Mouse (Mus musculus) thymus, postnatal 36 days (tissue): ENCODE data around the gene Pclo.
"Not testable (repeated sequence)": the region's sequence is repeated elsewhere in the genome, so short reads cannot be mapped to it uniquely, and the experiment has no call there.

ENCODE experiments used
- DNase-seq, 2 experiments: peaks; one replicate each; pipeline ENCODE4 v3.0.0; 2022; ENCODE audit warnings: mixed read lengths in 2 of 2

Pclo gene

DNA sequence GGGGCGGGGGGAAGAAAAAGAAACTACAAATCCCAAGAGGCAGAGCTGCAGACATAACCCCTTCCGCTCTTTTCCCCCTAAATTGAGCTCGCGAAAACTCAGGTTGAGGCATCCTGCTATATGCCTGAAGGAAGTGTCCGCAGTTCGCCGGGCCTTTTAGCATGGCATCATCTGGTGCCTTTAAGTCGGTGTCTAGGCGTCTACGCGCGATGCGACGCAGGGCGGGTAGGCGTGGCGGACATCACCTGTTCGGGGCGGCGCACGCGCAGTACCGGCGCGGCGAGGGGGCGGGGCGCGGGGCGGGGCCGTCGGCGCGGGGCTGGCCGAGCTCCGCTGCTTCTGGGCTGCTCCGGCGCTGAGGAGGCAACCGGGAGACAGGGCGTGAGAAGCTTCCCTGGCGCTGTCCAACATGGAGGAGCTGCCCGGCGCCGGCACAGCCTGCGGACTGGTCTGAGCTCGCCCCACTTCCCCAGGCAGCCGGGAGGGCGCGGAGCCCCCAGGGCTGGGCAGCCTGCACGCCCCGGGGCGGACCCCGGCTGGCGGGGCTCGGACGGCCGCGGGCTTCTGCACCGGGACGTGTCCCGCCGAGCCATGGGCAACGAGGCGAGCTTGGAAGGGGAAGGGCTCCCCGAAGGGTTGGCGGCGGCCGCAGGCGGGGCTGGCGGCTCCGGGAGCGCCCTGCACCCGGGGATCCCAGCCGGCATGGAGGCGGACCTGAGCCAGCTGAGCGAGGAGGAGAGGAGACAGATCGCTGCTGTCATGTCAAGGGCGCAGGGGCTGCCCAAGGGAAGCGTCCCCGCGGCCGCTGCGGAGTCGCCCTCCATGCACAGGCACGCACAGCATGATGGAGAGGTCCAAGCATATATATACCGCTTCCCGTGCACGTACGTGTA is at the start of gene Pclo:
Pclo (plus strand) TSS at position 288 of the 893 bp plus-strand sequence.
- DNase-seq, result peak; percentile 8 to 19

DNA sequence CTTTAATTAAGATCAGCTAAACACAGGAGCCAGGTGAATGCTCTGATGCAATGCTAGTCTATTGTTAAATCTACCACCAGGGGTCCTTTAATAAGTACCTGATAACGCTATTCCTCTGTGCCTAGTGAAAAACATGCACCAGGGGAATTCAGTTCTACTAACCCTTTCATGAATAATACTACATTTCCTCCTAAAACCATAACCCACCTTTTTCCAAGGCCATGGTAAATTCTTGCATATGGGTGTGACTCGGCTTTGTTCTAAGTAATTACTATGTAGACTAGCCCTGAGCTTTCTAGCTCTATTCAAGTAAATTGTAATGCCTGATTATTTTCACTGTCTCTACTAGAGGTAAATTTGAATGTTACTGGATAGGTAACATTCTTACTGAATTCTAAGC is 20.3 kb upstream of the Pclo start:
- not testable (repeated sequence) for DNase-seq

DNA sequence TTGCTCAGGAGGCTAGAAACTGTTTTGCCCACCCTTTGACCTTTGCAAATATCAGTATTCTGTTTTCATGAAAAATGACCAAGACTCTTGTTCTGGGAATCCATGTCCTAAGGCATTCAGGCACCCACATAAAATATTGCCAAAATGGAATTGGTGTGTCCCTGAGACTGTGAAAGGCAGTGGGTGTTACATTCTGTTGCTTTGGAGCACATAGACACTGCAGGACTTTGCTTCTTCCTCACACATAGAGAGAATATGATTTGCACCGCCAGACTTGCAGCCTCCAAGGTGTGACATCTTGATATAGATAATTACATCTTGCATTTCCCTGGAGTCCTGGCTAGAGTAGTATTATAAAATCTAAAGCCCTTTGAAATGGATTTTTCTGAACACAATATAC is 6.2 kb upstream of the Pclo start:
- DNase-seq, result no peak

DNA sequence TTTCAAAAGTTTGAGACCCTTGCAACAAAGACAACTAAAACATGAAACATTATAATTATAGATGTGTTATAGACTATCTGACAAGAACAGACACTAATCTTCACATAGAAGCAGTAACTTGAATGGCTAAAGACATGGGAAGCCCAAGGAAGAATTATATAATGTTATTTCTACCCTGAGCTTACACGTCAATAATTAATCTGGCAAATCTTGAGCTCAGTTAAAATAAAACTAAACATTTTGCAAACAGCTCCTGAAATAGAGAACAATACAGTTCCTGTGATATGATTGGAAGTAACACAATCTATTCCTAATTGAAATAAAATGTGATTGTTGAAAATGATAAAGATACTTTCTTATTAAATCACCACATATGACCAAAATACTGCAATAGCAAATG is 5.1 kb upstream of the Pclo start:
- DNase-seq, result no peak

DNA sequence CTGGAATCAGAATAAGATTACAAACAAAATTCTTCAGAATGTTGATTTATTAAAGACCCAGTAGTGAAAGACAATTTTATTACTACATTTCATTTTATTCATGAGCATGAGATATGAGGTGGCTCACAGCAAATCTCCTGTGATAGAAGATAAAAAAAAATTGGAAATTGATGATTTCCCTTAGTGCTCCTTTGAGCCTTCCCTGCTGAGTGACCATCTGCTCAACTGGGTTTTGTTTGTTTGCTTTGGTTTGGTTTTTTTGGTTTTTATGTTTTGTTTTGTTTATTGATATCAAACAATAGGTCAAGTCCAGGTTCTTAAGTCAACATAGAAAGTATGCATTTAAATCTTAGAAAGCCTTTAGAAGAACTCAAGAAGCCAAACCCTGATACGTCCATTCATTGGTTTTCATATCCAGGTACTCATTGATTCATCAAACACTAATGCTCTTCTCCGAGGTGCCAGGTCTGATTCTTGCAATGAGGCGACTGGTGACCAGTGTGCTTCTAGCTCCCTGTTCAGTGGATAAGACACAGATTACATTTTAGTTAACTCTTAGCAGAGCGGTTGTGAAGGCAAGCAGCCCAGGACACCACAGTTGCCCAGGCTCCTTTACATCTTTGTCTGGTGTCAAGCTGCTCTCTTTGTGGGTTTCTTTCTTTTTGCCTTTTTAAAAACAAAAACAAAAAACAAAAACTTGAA is 3.6 kb downstream of the Pclo start:
- no peak for DNase-seq

DNA sequence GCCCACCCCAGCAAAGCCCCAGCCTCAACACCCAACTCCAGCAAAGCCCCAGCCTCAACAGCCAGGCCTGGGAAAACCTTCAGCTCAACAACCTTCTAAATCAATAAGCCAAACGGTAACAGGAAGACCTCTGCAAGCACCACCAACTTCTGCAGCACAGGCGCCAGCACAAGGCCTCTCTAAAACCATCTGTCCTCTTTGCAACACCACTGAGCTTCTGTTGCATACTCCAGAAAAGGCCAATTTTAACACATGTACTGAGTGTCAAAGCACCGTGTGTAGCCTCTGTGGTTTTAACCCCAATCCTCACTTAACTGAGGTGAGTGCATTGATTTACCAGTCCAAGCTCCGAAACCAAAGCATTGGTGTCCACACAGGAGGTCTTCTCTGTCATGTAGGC is 7.3 kb downstream of the Pclo start:
- no peak for DNase-seq

DNA sequence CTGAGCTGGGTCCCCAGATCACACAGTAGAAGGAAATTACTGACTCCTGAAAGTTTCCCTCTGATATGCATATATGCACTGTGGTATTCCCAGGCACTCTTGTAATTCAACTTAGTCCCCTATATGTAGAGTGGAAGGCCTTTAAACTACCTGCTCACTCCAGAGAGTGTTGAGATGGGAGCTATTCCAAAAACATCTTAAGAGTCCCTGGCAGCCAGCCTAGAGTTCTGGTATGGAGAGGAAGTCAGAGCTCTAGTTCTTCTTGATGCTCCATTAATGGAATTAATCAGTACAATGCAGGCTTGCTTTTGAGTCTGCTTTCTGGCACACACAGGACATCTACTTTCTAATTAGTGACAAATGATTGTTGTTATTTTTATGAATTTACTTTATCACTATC is 11.3 kb downstream of the Pclo start:
- no peak for DNase-seq

DNA sequence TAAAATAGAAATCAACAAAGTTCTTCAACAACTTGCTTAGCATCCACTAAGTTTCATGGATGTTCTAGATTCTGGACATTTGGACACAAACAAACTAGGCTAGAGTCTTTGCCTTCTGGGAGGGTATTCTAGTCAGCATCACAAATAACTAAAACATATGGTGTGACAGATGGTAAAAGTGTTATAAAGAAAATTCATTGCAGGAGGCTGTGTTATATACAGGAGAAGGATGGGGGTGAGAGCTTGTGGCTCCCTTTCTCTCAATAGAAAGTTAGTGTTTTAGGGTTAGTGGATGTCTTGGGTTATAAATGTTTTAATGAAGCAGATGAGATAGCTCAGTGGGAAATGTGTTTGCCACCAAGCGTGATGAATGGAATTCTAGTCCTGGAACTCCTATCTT is 13.1 kb downstream of the Pclo start:
- DNase-seq, result no peak

DNA sequence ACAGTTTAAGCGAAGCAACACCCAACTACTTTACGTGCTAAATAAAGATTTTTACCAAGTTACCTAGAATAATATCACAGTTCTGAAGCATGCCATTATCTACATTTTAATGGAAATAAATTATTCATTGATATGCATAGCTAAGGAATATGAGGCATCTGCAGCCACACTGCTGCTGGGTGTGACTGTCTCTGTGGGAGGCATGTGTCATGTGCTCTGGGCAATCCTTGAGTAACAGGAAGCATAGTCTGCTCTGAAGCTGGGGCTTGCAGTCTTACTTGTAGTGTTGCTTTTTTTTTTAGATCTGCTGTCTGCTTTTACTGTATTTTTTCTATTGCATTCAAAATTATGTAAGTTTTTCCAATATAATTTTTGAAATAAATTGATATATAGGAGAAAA is 17.2 kb downstream of the Pclo start:
- DNase-seq, result no peak

DNA sequence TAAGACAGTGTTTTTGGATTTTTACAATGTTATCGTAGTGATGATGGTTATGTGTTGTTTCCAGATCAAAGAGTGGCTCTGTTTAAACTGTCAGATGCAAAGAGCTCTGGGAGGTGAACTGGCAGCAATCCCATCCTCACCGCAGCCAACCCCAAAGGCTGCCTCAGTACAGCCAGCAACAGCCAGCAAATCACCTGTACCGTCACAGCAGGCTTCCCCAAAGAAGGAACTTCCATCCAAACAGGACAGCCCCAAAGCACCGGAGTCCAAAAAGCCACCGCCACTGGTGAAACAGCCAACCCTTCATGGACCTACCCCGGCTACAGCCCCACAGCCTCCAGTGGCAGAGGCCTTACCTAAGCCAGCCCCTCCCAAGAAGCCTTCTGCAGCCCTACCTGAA is 24.6 kb downstream of the Pclo start:
- DNase-seq, result no peak

DNA sequence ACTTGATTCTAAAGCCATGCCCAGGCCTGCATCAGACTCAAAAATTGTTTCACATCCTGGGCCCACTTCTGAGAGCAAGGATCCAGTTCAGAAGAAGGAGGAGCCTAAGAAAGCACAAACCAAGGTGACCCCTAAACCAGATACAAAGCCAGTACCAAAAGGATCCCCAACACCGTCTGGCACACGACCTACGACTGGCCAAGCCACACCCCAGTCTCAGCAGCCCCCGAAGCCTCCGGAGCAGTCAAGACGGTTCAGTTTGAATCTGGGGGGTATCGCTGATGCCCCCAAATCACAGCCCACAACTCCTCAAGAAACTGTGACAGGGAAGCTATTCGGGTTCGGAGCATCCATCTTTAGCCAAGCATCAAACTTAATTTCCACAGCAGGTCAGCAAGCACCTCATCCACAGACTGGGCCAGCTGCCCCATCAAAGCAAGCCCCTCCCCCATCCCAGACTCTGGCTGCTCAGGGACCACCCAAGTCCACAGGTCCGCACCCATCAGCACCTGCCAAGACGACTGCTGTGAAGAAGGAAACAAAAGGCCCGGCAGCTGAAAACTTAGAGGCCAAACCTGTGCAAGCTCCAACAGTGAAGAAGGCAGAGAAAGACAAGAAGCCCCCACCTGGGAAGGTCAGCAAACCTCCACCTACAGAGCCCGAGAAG is 25.4 kb downstream of the Pclo start:
- DNase-seq, result no peak

DNA sequence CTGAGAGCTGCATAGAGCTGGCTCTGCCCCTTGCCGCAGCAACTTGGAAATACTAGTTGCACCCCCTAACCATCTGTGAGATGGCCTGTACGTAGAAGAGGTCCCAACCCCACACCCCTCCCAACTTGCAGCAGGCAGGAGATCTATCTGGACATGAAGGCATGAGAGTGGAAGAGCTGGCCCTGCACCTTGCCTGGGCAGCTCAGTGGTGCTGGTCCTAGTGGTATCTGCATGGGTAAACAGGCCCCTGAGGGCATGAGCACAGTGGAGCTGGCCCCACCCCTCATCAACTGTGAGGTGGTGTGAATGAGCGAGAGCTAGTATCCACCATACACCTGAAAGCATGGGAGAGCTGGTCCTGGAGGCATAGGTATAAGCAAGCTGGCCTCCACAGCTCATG is 60.9 kb downstream of the Pclo start:
- no peak for DNase-seq

DNA sequence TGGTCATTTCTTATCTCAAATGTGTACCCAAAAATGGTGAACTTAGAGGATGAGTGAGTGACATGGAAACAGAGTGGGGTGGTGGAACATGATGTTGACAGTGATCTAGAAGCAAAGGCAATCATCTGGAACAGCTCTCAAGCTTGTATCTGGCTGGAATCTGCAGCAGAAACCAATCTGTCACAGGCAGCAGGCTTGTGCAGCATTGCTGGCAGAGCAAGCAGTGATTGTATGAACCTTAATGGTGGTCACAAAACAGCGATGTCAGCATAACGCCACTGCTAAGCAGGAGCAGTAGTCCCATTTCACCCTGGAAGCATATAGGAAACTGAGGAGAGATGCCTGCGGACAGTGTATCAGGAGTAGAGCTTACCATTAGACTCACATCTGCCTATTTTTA is 76.8 kb downstream of the Pclo start:
- DNase-seq, result no peak

DNA sequence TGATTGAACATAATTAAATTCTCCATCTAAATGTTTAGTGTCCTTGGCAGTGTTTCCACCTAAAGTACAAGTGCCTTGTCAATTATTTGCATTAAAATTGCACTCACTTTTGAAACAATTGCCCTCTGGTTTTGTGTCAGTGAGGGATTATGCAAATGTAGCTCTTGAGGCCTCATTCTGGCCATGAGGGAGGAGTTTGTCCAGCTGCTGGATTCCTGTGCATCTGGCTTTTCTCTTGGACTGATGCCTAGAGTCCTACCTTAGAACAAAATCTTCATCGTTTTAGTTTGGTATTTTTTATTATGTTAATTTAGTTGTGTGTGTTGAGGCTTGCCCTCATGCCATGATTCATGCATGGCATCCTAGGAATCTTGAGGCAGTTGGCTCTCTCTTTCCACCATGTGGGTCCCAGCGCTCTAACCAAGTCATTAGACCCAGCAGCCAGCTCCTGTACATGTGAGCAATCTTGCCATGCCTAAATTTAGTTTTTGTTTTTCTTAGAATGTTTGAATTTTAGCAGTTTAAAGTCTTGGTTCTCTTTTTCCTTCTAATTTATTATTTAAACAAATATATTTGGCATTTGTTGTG is 80.8 kb downstream of the Pclo start:
- no peak for DNase-seq

DNA sequence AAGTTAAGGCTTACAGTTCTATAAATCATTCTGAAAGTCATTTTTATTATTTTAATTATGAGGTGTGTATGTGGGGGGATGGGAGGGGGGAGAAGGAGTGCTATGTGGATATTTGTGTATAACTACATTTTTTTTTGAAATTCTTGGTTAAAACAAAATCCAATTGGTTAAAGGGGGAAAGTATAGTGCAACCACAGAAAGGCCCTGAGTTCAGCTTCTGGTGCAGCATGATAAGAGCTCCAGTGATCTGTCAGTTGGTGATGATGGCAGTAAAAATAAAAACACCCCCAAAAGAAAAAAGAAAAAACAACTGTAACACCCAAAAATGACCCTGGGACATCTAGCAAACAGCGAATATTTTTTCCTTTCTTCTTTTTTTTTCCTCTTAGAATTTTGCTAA is 93.6 kb downstream of the Pclo start:
- DNase-seq, result no peak

DNA sequence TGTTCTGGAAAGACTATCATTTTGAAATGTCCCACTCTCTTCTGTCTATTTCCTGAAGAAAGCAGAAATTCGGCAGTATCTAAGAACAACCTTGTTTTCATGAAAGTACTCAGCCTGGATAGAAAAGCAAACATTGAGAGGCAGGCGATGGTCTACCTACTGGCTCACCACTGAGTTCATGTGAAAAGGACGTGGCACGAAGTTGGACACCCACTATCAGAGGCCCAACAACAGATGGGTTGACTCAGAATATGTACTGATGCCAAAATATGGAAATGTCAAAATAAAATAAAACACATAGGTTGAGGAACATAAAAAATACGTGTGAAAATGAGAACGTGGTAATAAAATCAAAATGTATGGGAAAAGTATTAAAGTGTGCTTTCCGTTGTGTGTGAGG is 106.4 kb downstream of the Pclo start:
- DNase-seq, result no peak

DNA sequence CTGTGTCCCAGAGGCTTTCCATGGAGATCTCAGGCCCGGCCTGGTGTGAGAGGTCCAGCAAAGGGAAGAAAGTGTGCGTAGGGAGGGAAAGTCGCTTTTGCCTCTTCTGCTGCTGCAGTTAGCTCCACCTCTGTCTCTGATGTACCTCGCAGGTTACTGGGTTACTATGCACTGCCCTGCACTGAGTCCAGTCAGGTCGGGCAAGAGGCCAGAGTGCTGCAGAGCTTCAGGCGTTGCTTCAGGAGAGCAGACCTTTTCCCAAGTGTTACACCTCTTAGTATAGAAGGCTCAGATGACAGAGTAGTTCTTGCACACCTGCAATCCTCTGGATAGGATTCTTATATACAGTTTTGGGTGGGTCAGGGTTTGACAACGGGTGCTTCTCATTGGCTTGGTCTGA is 108.6 kb downstream of the Pclo start:
- no peak for DNase-seq

DNA sequence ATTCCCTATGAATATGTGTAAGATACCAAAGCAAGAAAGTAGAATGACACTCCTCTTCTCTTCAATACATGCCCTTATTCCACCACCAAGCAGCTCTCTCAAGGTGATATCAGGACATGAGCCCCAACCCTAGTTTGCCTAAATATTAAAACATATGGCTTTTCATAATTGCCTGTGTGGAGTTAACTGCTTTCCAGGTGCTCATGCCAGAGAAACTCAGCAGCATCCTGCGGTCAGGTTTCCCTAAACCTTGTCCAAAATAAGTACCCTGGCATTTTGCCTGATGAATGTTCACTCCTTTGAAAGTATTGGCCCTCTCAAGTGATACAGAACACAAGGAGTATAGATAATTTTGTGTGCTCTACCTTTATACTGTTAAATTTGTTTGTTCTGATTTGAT is 126.5 kb downstream of the Pclo start:
- DNase-seq, result no peak

DNA sequence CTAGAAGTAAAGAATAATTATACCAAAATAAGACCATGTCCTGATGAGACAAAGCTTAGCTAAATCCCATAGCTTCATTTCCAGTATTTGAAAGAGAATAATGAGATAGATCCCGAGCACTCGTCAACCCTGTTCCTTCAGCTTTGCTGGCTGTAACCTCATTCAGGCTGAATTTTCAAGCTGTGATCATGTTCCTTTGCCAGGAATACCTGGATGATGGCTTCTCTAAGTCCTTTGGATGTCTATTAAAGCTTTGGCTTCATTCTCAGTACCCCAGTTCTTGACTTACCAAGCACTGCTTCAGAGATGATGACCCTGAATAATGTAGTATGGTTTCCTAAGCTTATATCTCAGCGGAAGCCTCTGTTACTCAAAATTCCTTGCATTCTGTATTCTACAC is 131.1 kb downstream of the Pclo start:
- no peak for DNase-seq

DNA sequence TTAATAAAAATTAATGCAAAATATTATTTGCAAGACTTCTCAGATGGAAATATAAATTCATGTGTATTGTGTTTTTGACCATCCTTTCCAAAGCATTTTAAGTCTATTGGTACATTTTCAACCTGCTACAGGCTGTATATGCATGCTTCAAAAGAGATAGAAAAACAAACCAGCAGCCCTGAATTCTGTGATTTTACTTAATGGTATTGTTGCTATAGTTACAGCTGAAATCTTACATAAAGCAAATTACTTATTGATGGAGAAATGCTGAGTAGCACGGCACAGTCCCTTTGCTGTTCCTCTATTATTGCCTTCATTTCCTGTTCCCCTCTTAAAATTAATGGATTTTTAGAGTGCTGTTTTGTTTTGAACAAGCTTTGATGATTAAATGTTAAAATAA is 145.9 kb downstream of the Pclo start:
- DNase-seq, result no peak

DNA sequence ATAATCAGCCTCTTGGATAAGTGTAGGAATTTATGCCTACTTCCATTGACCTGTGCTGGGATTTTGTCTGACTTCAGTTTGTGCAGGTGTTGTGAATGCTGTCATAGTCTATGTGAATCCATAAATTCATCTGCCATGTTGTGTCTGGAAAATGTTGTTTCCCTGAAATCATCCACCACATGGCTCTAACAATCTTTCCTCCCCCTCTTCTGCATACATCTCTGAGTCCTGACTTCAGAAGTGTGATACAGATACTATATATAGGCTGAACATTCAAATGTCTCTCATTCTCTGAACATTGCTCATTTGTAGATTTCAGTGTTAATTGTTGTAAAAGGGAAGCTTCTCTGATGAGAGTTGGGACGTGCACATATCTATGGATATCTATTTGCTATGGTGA is 147.5 kb downstream of the Pclo start:
- no peak for DNase-seq

DNA sequence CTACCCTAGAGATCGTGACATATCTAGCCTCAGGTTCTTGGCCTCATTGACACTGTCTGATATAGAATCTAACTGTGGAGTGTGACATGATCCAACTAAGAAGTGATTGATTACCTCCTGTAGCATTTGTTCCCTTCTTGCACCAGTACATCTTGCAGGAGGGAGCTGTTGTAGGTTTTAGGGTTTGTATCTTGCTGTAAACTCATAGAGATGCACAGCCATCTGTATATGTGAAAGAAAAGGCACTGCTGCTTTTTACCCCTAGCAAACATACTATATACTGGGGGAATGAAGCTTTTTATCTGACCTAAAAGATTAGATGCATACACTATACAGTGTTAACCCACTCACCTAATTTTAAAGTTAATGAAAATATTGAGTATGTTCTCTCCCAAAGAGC is 147.9 kb downstream of the Pclo start:
- no peak for DNase-seq

DNA sequence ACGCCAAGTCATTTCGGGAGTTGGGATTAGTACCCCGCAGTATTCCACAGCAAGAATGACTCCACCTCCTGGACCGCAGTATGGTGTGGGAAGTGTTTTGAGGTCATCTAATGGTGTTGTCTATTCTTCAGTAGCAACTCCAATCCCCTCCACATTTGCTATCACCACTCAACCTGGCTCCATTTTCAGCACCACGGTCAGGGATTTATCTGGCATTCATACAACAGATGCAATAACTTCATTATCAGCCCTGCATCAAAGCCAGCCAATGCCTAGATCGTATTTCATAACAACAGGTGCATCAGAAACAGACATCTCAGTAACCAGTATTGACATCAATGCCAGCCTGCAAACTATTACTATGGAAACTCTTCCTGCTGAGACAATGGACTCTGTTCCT is 165.7 kb downstream of the Pclo start:
- no peak for DNase-seq

DNA sequence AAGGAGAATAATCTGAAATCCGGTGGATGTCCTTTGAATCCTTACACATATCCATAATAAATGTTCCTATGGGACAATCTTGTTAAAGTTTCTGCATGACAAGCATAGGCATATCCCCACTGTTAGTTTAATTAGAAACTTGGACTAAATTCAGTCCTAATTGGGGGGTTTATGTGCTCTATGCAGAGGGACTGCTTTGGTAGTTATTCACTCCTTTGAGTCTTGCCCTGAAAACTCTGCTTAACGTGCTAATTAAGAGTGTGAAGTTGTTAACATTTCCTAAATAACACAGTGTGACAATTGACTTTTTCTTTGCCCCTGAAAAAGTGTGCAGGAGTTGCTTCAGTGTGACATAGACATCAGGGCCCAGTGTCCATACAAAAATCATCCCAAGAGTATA is 177.3 kb downstream of the Pclo start:
- no peak for DNase-seq
